Mouse (Mus musculus) CD4-positive helper T cell, adult 2 months (primary cell): ENCODE data around the gene Dclre1c.
A peak's percentile ranks its signal among the peaks of the same experiment; 100 is the strongest.

Experiments
- DNase-seq: peaks from one replicate; pipeline ENCODE4 v3.0.0-alpha.2; 2012; ENCODE audit warnings: low read depth, missing footprints, low spot score

Dclre1c gene

GRCm38 (mm10) chr2:3474861-3475283, 50.9 kb downstream of the Dclre1c start, which contains the start of gene Suv39h2:
Gene Suv39h2 (minus strand): TSS chr2:3475031.
- peak; percentile 97 for DNase-seq

- peak; percentile 37 for DNase-seq
Observed at GRCm38 (mm10) chr2:3475746-3476251, 51.9 kb downstream of the Dclre1c start.

DNA sequence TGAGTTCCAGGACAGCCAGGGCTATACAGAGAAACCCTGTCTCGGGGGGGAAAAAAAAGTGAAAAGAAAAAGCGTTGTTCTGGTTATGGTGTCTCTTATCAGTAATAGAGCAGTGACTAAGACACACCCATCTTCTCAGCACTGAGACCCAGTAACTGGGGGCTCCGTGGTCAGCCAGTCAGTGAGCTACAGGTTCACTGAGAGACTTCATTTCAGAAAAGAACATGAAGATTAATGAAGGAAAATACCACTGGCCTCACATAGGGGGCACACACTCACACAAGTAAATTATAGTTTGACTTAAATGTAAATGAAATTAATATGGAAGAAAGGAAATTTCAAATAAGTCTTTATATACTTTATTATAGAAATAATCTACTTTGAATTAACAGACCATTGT, 56.3 kb downstream of the Dclre1c start:
- no peak for DNase-seq

- no peak for DNase-seq
Observed at GRCm38 (mm10) chr2:3489816-3490215, 65.9 kb downstream of the Dclre1c start.

DNA sequence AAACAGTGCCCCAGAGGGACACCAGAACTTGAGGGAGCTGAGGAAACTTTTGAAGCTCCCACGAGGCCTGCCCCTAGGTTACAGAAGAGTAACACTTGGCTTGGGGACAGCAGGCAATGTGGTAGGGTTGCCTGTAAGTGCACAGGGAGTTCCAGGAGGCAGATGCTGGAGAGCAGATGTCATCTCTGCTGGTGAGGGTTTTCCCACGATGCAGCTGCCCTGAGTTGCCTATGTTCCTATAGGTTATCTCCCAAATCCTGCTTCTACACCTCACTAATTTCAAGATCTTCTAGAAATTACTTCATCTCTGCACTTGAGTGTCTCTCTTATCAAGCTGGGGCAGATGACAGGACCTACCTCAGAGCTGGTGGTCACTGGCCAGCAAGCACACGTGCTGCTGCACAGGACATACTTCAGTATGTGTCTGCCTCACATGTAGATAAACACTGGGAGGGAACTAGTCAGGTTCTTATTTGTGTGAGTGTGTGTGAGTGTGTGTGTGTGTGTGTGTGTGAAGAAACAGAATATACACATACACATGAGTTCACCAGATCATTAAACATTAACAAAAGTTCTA, 70.0 kb downstream of the Dclre1c start:
- DNase-seq = no peak

DNA sequence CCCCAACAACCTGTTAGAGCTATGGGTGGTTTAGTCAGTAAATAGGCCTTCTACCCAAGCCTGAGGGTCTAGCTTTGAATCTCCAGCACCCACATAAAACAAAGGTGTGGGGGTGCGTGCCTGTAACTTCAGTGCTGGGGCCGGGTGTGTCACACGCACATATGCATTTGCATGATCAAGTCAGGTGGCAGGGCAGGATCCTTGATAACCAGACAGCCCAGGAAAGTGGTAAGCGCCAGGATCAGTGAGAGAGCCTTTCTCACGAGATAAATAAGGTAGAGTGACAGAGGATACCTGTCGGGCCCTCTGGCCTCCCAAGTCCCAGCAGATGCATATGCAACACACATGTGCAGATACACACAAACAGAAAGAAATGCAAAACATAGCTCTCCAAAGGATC, 75.6 kb downstream of the Dclre1c start:
- DNase-seq = no peak

GRCm38 (mm10) chr2:3500886-3501285, 77.0 kb downstream of the Dclre1c start:
- DNase-seq = no peak

DNA sequence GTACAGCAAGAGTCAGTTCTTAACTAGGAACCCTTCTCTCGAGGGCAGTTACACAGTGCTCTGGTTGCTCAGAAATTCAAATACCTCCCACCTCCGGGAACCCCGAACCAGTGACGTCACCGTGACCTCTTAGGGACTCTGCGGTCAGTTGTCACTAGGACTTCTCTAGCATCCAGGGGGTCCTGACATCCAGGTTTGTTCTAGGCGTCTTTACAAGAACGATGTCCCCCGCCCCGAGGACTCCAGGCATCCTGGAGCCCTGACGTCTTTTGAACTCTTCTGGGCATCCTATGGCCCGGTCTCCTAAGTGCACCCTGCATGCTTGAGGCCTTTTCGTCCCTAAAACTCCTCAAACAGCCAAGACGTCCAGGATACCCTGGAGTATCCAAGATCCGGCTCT, 88.1 kb downstream of the Dclre1c start:
- peak; percentile 76 for DNase-seq

- peak; percentile 99 for DNase-seq
Observed at GRCm38 (mm10) chr2:3512552-3513454, 88.9 kb downstream of the Dclre1c start, which contains the start of the genes Gm45902, Hspa14 and Cdnf. Gene Gm45902 (minus strand): TSS chr2:3512790. Gene Hspa14 (minus strand): TSS chr2:3512814. Gene Cdnf (plus strand): TSS chr2:3513030.
